Mouse (Mus musculus): ENCODE data around the gene H2al1g.

- TF ChIP-seq GATA1 (IDR thresholded peaks at IDR 0.05; ENCODE audit: low read length) (no peak), TAL1 (IDR thresholded peaks at IDR 0.05; ENCODE audit: low read length) (no peak)
Measured at GRCm38 (mm10) chrX:11269074-11269473, 49.0 kb upstream of the H2al1g start.
